Mouse (Mus musculus) CH12.LX (cell line): ENCODE measurements around the gene Xpr1. TPM values are rescaled to one million over a fixed set of nuclear protein-coding genes. Genes with fewer than 3 reads are reported as not detected.

ENCODE experiments used
- DNase-seq: peaks from one replicate; pipeline ENCODE4 v3.0.0-alpha.2; 2013; ENCODE audit errors: extremely low read depth
- H3K27ac ChIP-seq: 2 replicates; pipeline ENCODE4 v1.5.1; 2012; ENCODE audit warnings: low read depth, mild to moderate bottlenecking, control low read depth, moderate library complexity; ENCODE audit not compliant: insufficient read depth
- H3K27me3 ChIP-seq: replicated peaks from 2 replicates; pipeline ENCODE3; 2012; ENCODE audit warnings: inconsistent platforms
- H3K36me3 ChIP-seq, 2 experiments: replicated peaks in 1 of 2; 2 replicates each; pipeline versions ENCODE3 to v1.6.1; 2012; ENCODE audit warnings: inconsistent platforms in 1 of 2, low read length in 1 of 2, mild to moderate bottlenecking in 1 of 2, mixed read lengths in 1 of 2, moderate library complexity in 1 of 2; ENCODE audit not compliant: control insufficient read depth in 1 of 2, insufficient read depth in 1 of 2
- H3K4me1 ChIP-seq, 2 experiments: 2 replicates each; pipeline ENCODE4 v1.6.1; 2012; ENCODE audit warnings: inconsistent platforms in 1 of 2, moderate library complexity in 1 of 2; ENCODE audit not compliant: insufficient read depth in 2 of 2, control insufficient read depth in 1 of 2
- H3K4me2 ChIP-seq: 2 replicates; pipeline ENCODE4 v1.6.1; 2012; ENCODE audit warnings: low read depth, mild to moderate bottlenecking, control low read depth; ENCODE audit not compliant: poor library complexity, insufficient read depth, severe bottlenecking
- H3K4me3 ChIP-seq, 3 experiments: fragments of 150-350 bp in 1 of 3; sonication (generic) in 1 of 3; replicated peaks in 1 of 3; 2 replicates each; pipeline versions ENCODE3 to v1.5.1; 2011 to 2012; ENCODE audit warnings: low read depth in 2 of 3, low read length in 2 of 3, mild to moderate bottlenecking in 2 of 3, moderate library complexity in 2 of 3, control low read depth in 1 of 3, improper control_type of control experiment in 1 of 3, inconsistent platforms in 1 of 3, mixed read lengths in 1 of 3; ENCODE audit not compliant: poor library complexity in 1 of 3
- H3K79me2 ChIP-seq: replicated peaks from 2 replicates; pipeline ENCODE4 v1.6.1; 2012; ENCODE audit warnings: mild to moderate bottlenecking, moderate library complexity; ENCODE audit not compliant: control insufficient read depth, poor library complexity, insufficient read depth, severe bottlenecking; ENCODE audit errors: extremely low read depth
- H3K9ac ChIP-seq: 2 replicates; pipeline ENCODE4 v1.6.1; 2012; ENCODE audit warnings: low read depth, mild to moderate bottlenecking, control low read depth, moderate library complexity; ENCODE audit not compliant: insufficient read depth
- H3K9me3 ChIP-seq: replicated peaks from 2 replicates; pipeline ENCODE3; 2012; ENCODE audit warnings: low read length, inconsistent platforms, mixed read lengths
- E2F4 ChIP-seq: IDR thresholded peaks from 2 replicates; pipeline ENCODE4 v1.6.1; 2011; ENCODE audit warnings: low read depth, low read length, improper control_type of control experiment; ENCODE audit not compliant: insufficient replicate concordance
- ELF1 ChIP-seq: IDR thresholded peaks from 2 replicates; pipeline ENCODE4 v1.6.1; 2014; ENCODE audit warnings: low read depth, mild to moderate bottlenecking, inconsistent platforms, low read length, improper control_type of control experiment
- GABPA ChIP-seq: IDR thresholded peaks from 2 replicates; pipeline ENCODE4 v1.6.1; 2012; ENCODE audit warnings: low read depth, low read length, improper control_type of control experiment, inconsistent platforms; ENCODE audit not compliant: insufficient replicate concordance
- JUN ChIP-seq: IDR thresholded peaks from 2 replicates; pipeline ENCODE4 v1.6.1; 2011; ENCODE audit warnings: low read depth, mild to moderate bottlenecking, low read length, improper control_type of control experiment, moderate library complexity; ENCODE audit not compliant: insufficient read depth
- MAFK ChIP-seq: IDR thresholded peaks from 2 replicates; pipeline ENCODE4 v1.6.1; 2011; ENCODE audit warnings: low read length, improper control_type of control experiment; ENCODE audit not compliant: insufficient replicate concordance
- MEF2A ChIP-seq: IDR thresholded peaks from 2 replicates; pipeline ENCODE4 v1.6.1; 2014; ENCODE audit warnings: low read depth, mild to moderate bottlenecking, inconsistent platforms, low read length, improper control_type of control experiment, borderline replicate concordance
- MYC ChIP-seq: IDR thresholded peaks from 2 replicates; pipeline ENCODE4 v1.6.1; 2011; ENCODE audit warnings: low read depth, mild to moderate bottlenecking, improper control_type of control experiment, low read length
- SMC3 ChIP-seq: IDR thresholded peaks from 2 replicates; pipeline ENCODE4 v1.6.1; 2011; ENCODE audit warnings: low read depth, low read length, improper control_type of control experiment
- TCF12 ChIP-seq: IDR thresholded peaks from 2 replicates; pipeline ENCODE4 v1.6.1; 2014; ENCODE audit warnings: low read depth, mild to moderate bottlenecking, inconsistent platforms, low read length, improper control_type of control experiment
- UBTF ChIP-seq: IDR thresholded peaks from 2 replicates; pipeline ENCODE4 v1.6.1; 2012; ENCODE audit warnings: low read depth, mild to moderate bottlenecking, inconsistent platforms, low read length, improper control_type of control experiment, moderate library complexity
- USF1 ChIP-seq: IDR thresholded peaks from 2 replicates; pipeline ENCODE4 v1.6.1; 2014; ENCODE audit warnings: low read depth, mild to moderate bottlenecking, inconsistent platforms, low read length, improper control_type of control experiment
- ZMIZ1 ChIP-seq: IDR thresholded peaks from 2 replicates; pipeline ENCODE4 v1.6.1; 2012; ENCODE audit warnings: low read depth, mild to moderate bottlenecking, inconsistent platforms, low read length, improper control_type of control experiment
- ZNF384 ChIP-seq: IDR thresholded peaks from 2 replicates; pipeline ENCODE4 v1.6.1; 2012; ENCODE audit warnings: low read depth, low read length, improper control_type of control experiment, inconsistent platforms
- dilution Hi-C: fragments of 300-500 bp; cut with MboI; formaldehyde crosslinking; loops from 2 replicates; pipeline ENCODE4 v1.14.3; 2020; ENCODE audit warnings: low sequenced_read_pairs; ENCODE audit not compliant: extremely low pct_unique_long_range_greater_than_20kb, extremely low pct_ligation_motif_present
- in situ Hi-C: fragments of 300-500 bp; cut with MboI; formaldehyde crosslinking; loops from 3 replicates; pipeline ENCODE4 v1.14.3; 2019; ENCODE audit warnings: low sequenced_read_pairs, low pct_ligation_motif_present, low pct_unique_long_range_greater_than_20kb, mixed read lengths
- polyA plus RNA-seq: library from polyadenylated mRNA; unstranded; fragments of >175 nt; gene quantifications from 2 replicates; pipeline ENCODE4 v1.2.1, GENCODE M21; 2012; ENCODE audit warnings: low read depth; ENCODE audit not compliant: insufficient read length
- total RNA-seq, 2 experiments: library from RNA; depleted of rRNA; stranded (reverse); fragments of 300-350 nt in 1 of 2; fragments of >200 nt in 1 of 2; gene quantifications; 2 replicates each; pipeline ENCODE4 v1.2.3; 2012 to 2014

The Xpr1 gene
- total and polyA plus RNA-seq, 3 experiments, result 7.7 to 13.1 (median 9.6) TPM

DNA sequence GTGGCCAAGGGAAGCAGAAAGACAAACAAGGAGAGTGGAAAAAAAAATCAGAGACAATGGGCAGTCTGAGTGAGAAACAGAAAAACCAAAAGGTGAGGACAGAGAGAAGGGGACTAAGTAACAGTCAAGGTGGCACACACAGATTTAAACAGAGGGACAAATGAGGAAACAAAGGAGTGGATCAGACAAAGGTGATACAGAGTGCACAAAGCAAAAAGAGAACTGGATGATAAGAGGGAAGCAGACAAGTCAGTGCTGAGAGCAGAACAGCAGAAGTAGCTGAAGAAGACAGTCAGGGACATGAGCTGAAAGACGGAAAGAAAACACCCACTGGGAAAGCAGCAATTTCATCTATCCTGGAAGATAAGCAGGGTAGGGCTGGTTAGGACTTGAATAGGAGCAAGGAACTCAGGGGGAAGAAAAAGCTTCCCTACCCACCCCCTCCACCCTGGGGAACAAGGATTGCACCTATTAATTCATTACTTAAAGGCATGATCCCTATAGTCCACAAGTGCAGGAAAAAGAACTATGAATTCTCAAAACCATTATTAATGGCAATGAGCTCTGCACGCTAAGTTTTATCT lies 47.0 kb downstream of the Xpr1 start:
- dilution Hi-C loops (no loop called here), in situ Hi-C loops (no loop called here)
- no peaks in the 10 kb centered on the region for H3K9me3 ChIP-seq
- H3K36me3 ChIP-seq, result no peaks in the 10 kb centered on the region
- peaks cover 0 to 10% of the 10 kb centered on the region in 2 experiments; a peak in 2 of 4 replicates for H3K4me1 ChIP-seq
- no peak overlapping the region for H3K4me3 ChIP-seq
- H3K4me2 ChIP-seq, result no peak overlapping the region
- H3K27me3 ChIP-seq, result no peaks in the 10 kb centered on the region
- no peak overlapping the region for H3K9ac ChIP-seq
- no peak for DNase-seq
- TF ChIP-seq MYC (no peak), ELF1 (no peak), TCF12 (no peak), JUN (no peak), UBTF (no peak)
- no peaks in the 10 kb centered on the region for H3K79me2 ChIP-seq
- no peak overlapping the region for H3K27ac ChIP-seq

DNA sequence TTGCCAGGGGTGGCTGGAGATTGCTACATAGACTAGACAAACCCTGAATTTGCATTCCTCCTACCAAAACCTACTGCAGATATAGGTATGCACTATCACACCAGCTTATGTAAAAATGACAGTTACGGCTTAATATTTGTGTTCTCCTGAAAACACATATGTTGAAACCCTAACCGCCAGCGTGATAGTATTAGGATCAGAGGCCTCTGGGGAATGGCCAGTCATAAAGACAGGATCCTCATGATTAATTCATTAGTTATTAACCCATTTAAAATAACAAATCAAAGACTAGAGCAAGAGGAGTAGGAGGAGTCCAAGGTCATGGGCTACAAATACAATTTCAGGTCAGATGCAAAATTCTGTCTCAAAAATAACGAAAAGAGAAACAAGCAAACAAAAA lies 50.8 kb downstream of the Xpr1 start:
- TF ChIP-seq USF1 (no peak), MAFK (no peak), ZNF384 (no peak), MEF2A (no peak), UBTF (no peak), SMC3 (no peak), TCF12 (no peak), GABPA (no peak), E2F4 (no peak), ZMIZ1 (no peak)

More for the DNA sequence above, 50.8 kb downstream of the Xpr1 start:
- no peaks in the 10 kb centered on the region for H3K79me2 ChIP-seq
- H3K27me3 ChIP-seq, result no peaks in the 10 kb centered on the region
- dilution Hi-C loops (no loop called here), in situ Hi-C loops (no loop called here)
- H3K27ac ChIP-seq, result no peak overlapping the region
- DNase-seq, result no peak
- no peak overlapping the region for H3K4me3 ChIP-seq
- no peak overlapping the region for H3K9ac ChIP-seq
- peaks cover 0 to 10% of the 10 kb centered on the region in 2 experiments; a peak in 2 of 4 replicates for H3K4me1 ChIP-seq
- no peaks in the 10 kb centered on the region for H3K36me3 ChIP-seq
- no peaks in the 10 kb centered on the region for H3K9me3 ChIP-seq
- no peak overlapping the region for H3K4me2 ChIP-seq
